Mouse (Mus musculus): Measurements from ENCODE around the gene Pigm. TPM values are rescaled to one million over a fixed set of nuclear protein-coding genes. Genes with fewer than 3 reads are reported as not detected.
A peak's percentile ranks its signal among the peaks of the same experiment; 100 is the strongest.

Pigm gene
- 9.0 and 9.9 TPM in 2 replicates for polyA plus RNA-seq (2014; fragmentation: Nextera tagmentation; extraction: Ambion mirVana)

GRCm38 (mm10) chr1:172376198-172376667 is at the start of gene Pigm:
Gene Pigm (plus strand): TSS chr1:172376546.
- peak within 1 kb of the TSS; percentile 84 for H3K9ac ChIP-seq
- TF ChIP-seq CTCF (IDR thresholded peaks at IDR 0.05; ENCODE audit: low read depth): no peak
- DNase-seq (peak; percentile 100), ATAC-seq (ENCODE audit: insufficient read depth) (peak; percentile 99)
- peaks cover 16% of the 10 kb centered on the region for H3K36me3 ChIP-seq (ENCODE audit: insufficient read depth)
- H3K4me3 ChIP-seq (ENCODE audit: low read depth, low read length): peak within 1 kb of the TSS; percentile 97
- no peaks in the 10 kb centered on the region for H3K9me3 ChIP-seq (ENCODE audit: low read depth, low read length)
- H3K4me1 ChIP-seq (ENCODE audit: insufficient read depth): peaks cover 17% of the 10 kb centered on the region
- H3K4me2 ChIP-seq: peak within 1 kb of the TSS; percentile 97
- under 1% methylated on average over 37 of the region's 39 CpGs for WGBS
- H3K27me3 ChIP-seq (ENCODE audit: insufficient read depth, low read length): no peaks in the 10 kb centered on the region
- peak within 1 kb of the TSS; percentile 84 for H3K27ac ChIP-seq (ENCODE audit: low read depth)

GRCm38 (mm10) chr1:172326684-172327083 is 49.7 kb upstream of the Pigm start:
- TF ChIP-seq CTCF (IDR thresholded peaks at IDR 0.05; ENCODE audit: low read depth): no peak
- H3K9ac ChIP-seq: no peak overlapping the region
- whole genome bisulfite sequencing: 57% methylated on average over 11 of the region's 11 CpGs
- H3K4me1 ChIP-seq (ENCODE audit: insufficient read depth): no peaks in the 10 kb centered on the region
- peak overlapping the region; percentile 37 for H3K4me3 ChIP-seq (ENCODE audit: low read depth, low read length)
- H3K27me3 ChIP-seq (ENCODE audit: insufficient read depth, low read length): peaks cover 54% of the 10 kb centered on the region
- ATAC-seq (ENCODE audit: insufficient read depth): no peak
- DNase-seq: no peak
- no peaks in the 10 kb centered on the region; the same call in 1 of the 2 replicates for H3K9me3 ChIP-seq (ENCODE audit: low read depth, low read length)
- no peaks in the 10 kb centered on the region for H3K36me3 ChIP-seq (ENCODE audit: insufficient read depth)
- no peak overlapping the region for H3K27ac ChIP-seq (ENCODE audit: low read depth)
- H3K4me2 ChIP-seq: peak overlapping the region; percentile 76

- ATAC-seq (ENCODE audit: insufficient read depth): no peak
- Histone ChIP-seq H3K27me3 (ENCODE audit: insufficient read depth, low read length) (peaks cover 54% of the 10 kb centered on the region), H3K27ac (ENCODE audit: low read depth) (no peak overlapping the region), H3K4me2 (no peak overlapping the region), H3K9me3 (ENCODE audit: low read depth, low read length) (no peaks in the 10 kb centered on the region; the same call in 1 of the 2 replicates), H3K4me3 (ENCODE audit: low read depth, low read length) (no peak overlapping the region), H3K36me3 (ENCODE audit: insufficient read depth) (no peaks in the 10 kb centered on the region), H3K4me1 (ENCODE audit: insufficient read depth) (no peaks in the 10 kb centered on the region), H3K9ac (no peak overlapping the region)
- 79% methylated on average over 16 of the region's 16 CpGs for WGBS
- TF ChIP-seq CTCF (IDR thresholded peaks at IDR 0.05; ENCODE audit: low read depth): no peak
- DNase-seq: no peak
Measured at GRCm38 (mm10) chr1:172327206-172328001, 48.9 kb upstream of the Pigm start.

GRCm38 (mm10) chr1:172328041-172328440 is 48.3 kb upstream of the Pigm start:
- Histone ChIP-seq H3K9ac (no peak overlapping the region), H3K4me2 (no peak overlapping the region), H3K27ac (ENCODE audit: low read depth) (no peak overlapping the region), H3K4me1 (ENCODE audit: insufficient read depth) (no peaks in the 10 kb centered on the region), H3K4me3 (ENCODE audit: low read depth, low read length) (no peak overlapping the region), H3K9me3 (ENCODE audit: low read depth, low read length) (no peaks in the 10 kb centered on the region; the same call in 1 of the 2 replicates), H3K27me3 (ENCODE audit: insufficient read depth, low read length) (peaks cover 54% of the 10 kb centered on the region), H3K36me3 (ENCODE audit: insufficient read depth) (no peaks in the 10 kb centered on the region)
- ATAC-seq (ENCODE audit: insufficient read depth) (no peak), DNase-seq (no peak)
- no peak for TF ChIP-seq CTCF (IDR thresholded peaks at IDR 0.05; ENCODE audit: low read depth)
- 74% methylated on average over 3 of the region's 3 CpGs for WGBS

- H3K27me3 ChIP-seq (ENCODE audit: insufficient read depth, low read length): peaks cover 54% of the 10 kb centered on the region
Measured at GRCm38 (mm10) chr1:172328461-172328860, 47.9 kb upstream of the Pigm start.

GRCm38 (mm10) chr1:172329131-172329530 is 47.2 kb upstream of the Pigm start, which contains the start of gene Kcnj9:
Gene Kcnj9 (minus strand): TSS chr1:172329318.
- Histone ChIP-seq H3K9ac (no peak within 1 kb of the TSS), H3K4me3 (ENCODE audit: low read depth, low read length) (no peak within 1 kb of the TSS), H3K4me2 (no peak within 1 kb of the TSS), H3K36me3 (ENCODE audit: insufficient read depth) (no peaks in the 10 kb centered on the region), H3K4me1 (ENCODE audit: insufficient read depth) (no peaks in the 10 kb centered on the region), H3K27ac (ENCODE audit: low read depth) (no peak within 1 kb of the TSS), H3K9me3 (ENCODE audit: low read depth, low read length) (no peaks in the 10 kb centered on the region; the same call in 1 of the 2 replicates), H3K27me3 (ENCODE audit: insufficient read depth, low read length) (peaks cover 54% of the 10 kb centered on the region)
- no peak for TF ChIP-seq CTCF (IDR thresholded peaks at IDR 0.05; ENCODE audit: low read depth)
- DNase-seq (no peak), ATAC-seq (ENCODE audit: insufficient read depth) (no peak)
- 26% methylated on average over 9 of the region's 9 CpGs for WGBS

More at GRCm38 (mm10) chr1:172328461-172328860, 47.9 kb upstream of the Pigm start:
- ATAC-seq (ENCODE audit: insufficient read depth): no peak
- 72% methylated on average over 7 of the region's 7 CpGs for WGBS
- Histone ChIP-seq H3K9me3 (ENCODE audit: low read depth, low read length) (no peaks in the 10 kb centered on the region; the same call in 1 of the 2 replicates), H3K36me3 (ENCODE audit: insufficient read depth) (no peaks in the 10 kb centered on the region), H3K27ac (ENCODE audit: low read depth) (no peak overlapping the region), H3K4me3 (ENCODE audit: low read depth, low read length) (no peak overlapping the region), H3K4me1 (ENCODE audit: insufficient read depth) (no peaks in the 10 kb centered on the region), H3K4me2 (no peak overlapping the region), H3K9ac (no peak overlapping the region)
- TF ChIP-seq CTCF (IDR thresholded peaks at IDR 0.05; ENCODE audit: low read depth): no peak
- no peak for DNase-seq

GRCm38 (mm10) chr1:172329616-172330015 is 46.7 kb upstream of the Pigm start:
- Histone ChIP-seq H3K36me3 (ENCODE audit: insufficient read depth) (no peaks in the 10 kb centered on the region), H3K27me3 (ENCODE audit: insufficient read depth, low read length) (peaks cover 54% of the 10 kb centered on the region), H3K27ac (ENCODE audit: low read depth) (no peak overlapping the region), H3K9me3 (ENCODE audit: low read depth, low read length) (no peaks in the 10 kb centered on the region; the same call in 1 of the 2 replicates), H3K4me3 (ENCODE audit: low read depth, low read length) (no peak overlapping the region), H3K9ac (no peak overlapping the region), H3K4me1 (ENCODE audit: insufficient read depth) (no peaks in the 10 kb centered on the region), H3K4me2 (no peak overlapping the region)
- 71% methylated on average over 6 of the region's 6 CpGs for WGBS
- TF ChIP-seq CTCF (IDR thresholded peaks at IDR 0.05; ENCODE audit: low read depth): no peak
- DNase-seq: no peak
- ATAC-seq (ENCODE audit: insufficient read depth): no peak

All from lung, embryonic 14.5 days (tissue).